Mouse (Mus musculus): ENCODE results near the gene Borcs5. TPM values are rescaled to one million over a fixed set of nuclear protein-coding genes. Genes with fewer than 3 reads are reported as not detected.
"Not testable (repeated sequence)": the region's sequence is repeated elsewhere in the genome, so short reads cannot be mapped to it uniquely, and the experiment has no call there.

The Borcs5 gene
- polyA plus RNA-seq, 1 experiment from 2014 or later: 28.3 TPM

- Histone ChIP-seq H3K9ac (ENCODE audit: low read length) (no peak overlapping the region), H3K27ac (ENCODE audit: low read depth, low read length) (no peak overlapping the region), H3K4me3 (ENCODE audit: low read depth, low read length) (no peak overlapping the region), H3K27me3 (ENCODE audit: control insufficient read depth, insufficient read depth, low read length) (no peaks in the 10 kb centered on the region), H3K9me3 (ENCODE audit: control insufficient read depth, low read length) (no peaks in the 10 kb centered on the region), H3K4me1 (ENCODE audit: control insufficient read depth, insufficient read depth, low read length) (no peaks in the 10 kb centered on the region), H3K36me3 (ENCODE audit: control insufficient read depth, insufficient read depth, low read length) (no peaks in the 10 kb centered on the region), H3K4me2 (no peak overlapping the region)
- ATAC-seq (ENCODE audit: low FRiP score) (peak; percentile 83; the same call in 1 of the 2 replicates), DNase-seq (ENCODE audit: low spot score, missing footprints) (peak; percentile 91)
- 22% methylated on average over 9 of the region's 9 CpGs for WGBS
Measured at GRCm38 (mm10) chr6:134659108-134659958, 20.0 kb downstream of the Borcs5 start.

DNA sequence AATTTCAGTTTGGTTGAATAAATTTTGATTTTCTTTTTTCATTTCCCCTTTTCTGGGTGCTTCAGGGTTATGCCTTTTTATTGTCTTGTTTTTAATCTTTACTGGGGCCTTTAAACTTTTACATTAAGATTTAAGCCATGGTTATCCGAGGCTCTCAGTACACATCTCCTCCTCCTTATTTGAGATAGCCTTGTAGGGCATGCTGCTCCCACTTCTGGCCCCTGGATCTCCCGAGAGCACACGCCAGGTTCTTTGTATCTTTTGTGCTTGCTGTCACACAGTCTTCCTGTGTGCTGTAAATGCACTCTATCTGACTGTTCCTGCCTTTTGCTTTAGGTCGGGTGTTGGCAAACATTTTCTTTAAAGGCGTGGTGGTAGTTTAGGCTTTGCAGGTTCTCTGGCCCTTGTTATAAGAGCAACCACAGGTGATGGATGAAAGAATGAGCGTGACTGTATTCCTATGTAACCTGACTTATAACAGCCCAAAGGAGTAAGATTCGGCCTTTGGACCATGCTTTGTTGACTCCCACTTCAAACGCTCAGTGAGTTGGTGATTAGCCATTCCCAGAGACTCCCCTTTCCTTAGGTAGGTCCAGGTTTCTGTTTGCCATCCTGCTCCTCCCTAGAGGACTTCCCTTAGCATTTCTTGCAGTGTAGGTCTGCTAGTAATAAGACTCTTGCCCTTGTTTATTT is 21.6 kb downstream of the Borcs5 start:
- Histone ChIP-seq H3K4me1 (ENCODE audit: control insufficient read depth, insufficient read depth, low read length) (no peaks in the 10 kb centered on the region), H3K27ac (ENCODE audit: low read depth, low read length) (no peak overlapping the region), H3K4me3 (ENCODE audit: low read depth, low read length) (no peak overlapping the region), H3K9me3 (ENCODE audit: control insufficient read depth, low read length) (no peaks in the 10 kb centered on the region), H3K27me3 (ENCODE audit: control insufficient read depth, insufficient read depth, low read length) (no peaks in the 10 kb centered on the region), H3K4me2 (no peak overlapping the region), H3K9ac (ENCODE audit: low read length) (no peak overlapping the region), H3K36me3 (ENCODE audit: control insufficient read depth, insufficient read depth, low read length) (no peaks in the 10 kb centered on the region)
- no peak for DNase-seq (ENCODE audit: low spot score, missing footprints)
- ATAC-seq (ENCODE audit: low FRiP score): no peak
- WGBS: 79% methylated on average over 8 of the region's 8 CpGs

GRCm38 (mm10) chr6:134664573-134664972 is 25.3 kb downstream of the Borcs5 start:
- H3K4me3 ChIP-seq (ENCODE audit: low read depth, low read length): no peak overlapping the region
- WGBS: 86% methylated on average over 5 of the region's 5 CpGs

GRCm38 (mm10) chr6:134665817-134666216 is 26.5 kb downstream of the Borcs5 start:
- Histone ChIP-seq H3K36me3 (ENCODE audit: control insufficient read depth, insufficient read depth, low read length) (no peaks in the 10 kb centered on the region), H3K9ac (ENCODE audit: low read length) (no peak overlapping the region), H3K4me3 (ENCODE audit: low read depth, low read length) (no peak overlapping the region), H3K9me3 (ENCODE audit: control insufficient read depth, low read length) (no peaks in the 10 kb centered on the region), H3K4me1 (ENCODE audit: control insufficient read depth, insufficient read depth, low read length) (no peaks in the 10 kb centered on the region), H3K27me3 (ENCODE audit: control insufficient read depth, insufficient read depth, low read length) (no peaks in the 10 kb centered on the region), H3K4me2 (no peak overlapping the region), H3K27ac (ENCODE audit: low read depth, low read length) (no peak overlapping the region)
- no peak for DNase-seq (ENCODE audit: low spot score, missing footprints)
- no peak for ATAC-seq (ENCODE audit: low FRiP score)
- WGBS: 85% methylated on average over 9 of the region's 9 CpGs

More at GRCm38 (mm10) chr6:134664573-134664972, 25.3 kb downstream of the Borcs5 start:
- H3K27ac ChIP-seq (ENCODE audit: low read depth, low read length): no peak overlapping the region
- no peak overlapping the region for H3K9ac ChIP-seq (ENCODE audit: low read length)
- DNase-seq (ENCODE audit: low spot score, missing footprints) (no peak), ATAC-seq (ENCODE audit: low FRiP score) (no peak)
- no peak overlapping the region for H3K4me2 ChIP-seq
- H3K27me3 ChIP-seq (ENCODE audit: control insufficient read depth, insufficient read depth, low read length): no peaks in the 10 kb centered on the region
- no peaks in the 10 kb centered on the region for H3K36me3 ChIP-seq (ENCODE audit: control insufficient read depth, insufficient read depth, low read length)
- H3K9me3 ChIP-seq (ENCODE audit: control insufficient read depth, low read length): no peaks in the 10 kb centered on the region
- no peaks in the 10 kb centered on the region for H3K4me1 ChIP-seq (ENCODE audit: control insufficient read depth, insufficient read depth, low read length)

DNA sequence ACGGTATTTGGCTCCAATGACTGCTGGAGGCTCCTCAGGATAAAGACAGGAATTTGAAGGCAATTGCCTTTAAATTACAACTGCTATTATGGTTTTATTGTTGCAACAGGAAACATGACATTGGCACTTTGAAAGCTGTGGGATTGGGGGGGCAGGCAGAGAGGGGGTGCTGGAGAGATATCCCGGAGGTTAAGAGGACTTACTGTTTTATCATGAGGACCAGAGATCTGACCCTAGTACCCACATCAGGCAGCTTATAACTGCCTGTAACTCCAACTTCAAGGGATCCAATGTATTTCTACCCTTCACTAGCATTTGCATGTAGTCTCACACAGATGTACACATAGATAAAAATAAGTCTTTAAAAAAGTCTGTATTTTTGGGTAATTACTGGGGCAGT is 29.2 kb downstream of the Borcs5 start:
- Histone ChIP-seq H3K4me2 (no peak overlapping the region), H3K36me3 (ENCODE audit: control insufficient read depth, insufficient read depth, low read length) (no peaks in the 10 kb centered on the region), H3K9me3 (ENCODE audit: control insufficient read depth, low read length) (no peaks in the 10 kb centered on the region), H3K9ac (ENCODE audit: low read length) (no peak overlapping the region), H3K27me3 (ENCODE audit: control insufficient read depth, insufficient read depth, low read length) (no peaks in the 10 kb centered on the region), H3K4me1 (ENCODE audit: control insufficient read depth, insufficient read depth, low read length) (no peaks in the 10 kb centered on the region), H3K4me3 (ENCODE audit: low read depth, low read length) (no peak overlapping the region), H3K27ac (ENCODE audit: low read depth, low read length) (no peak overlapping the region)
- DNase-seq (ENCODE audit: low spot score, missing footprints) (no peak), ATAC-seq (ENCODE audit: low FRiP score) (no peak)
- WGBS: 94% methylated on average over 2 of the region's 2 CpGs

GRCm38 (mm10) chr6:134669179-134669865 is 30.0 kb downstream of the Borcs5 start:
- H3K9me3 ChIP-seq (ENCODE audit: control insufficient read depth, low read length): no peaks in the 10 kb centered on the region
- ATAC-seq (ENCODE audit: low FRiP score) (no peak), DNase-seq (ENCODE audit: low spot score, missing footprints) (no peak)
- H3K4me3 ChIP-seq (ENCODE audit: low read depth, low read length): no peak overlapping the region
- H3K4me1 ChIP-seq (ENCODE audit: control insufficient read depth, insufficient read depth, low read length): no peaks in the 10 kb centered on the region
- H3K9ac ChIP-seq (ENCODE audit: low read length): no peak overlapping the region
- 86% methylated on average over 6 of the region's 6 CpGs for WGBS
- H3K27ac ChIP-seq (ENCODE audit: low read depth, low read length): no peak overlapping the region
- H3K4me2 ChIP-seq: no peak overlapping the region
- H3K36me3 ChIP-seq (ENCODE audit: control insufficient read depth, insufficient read depth, low read length): no peaks in the 10 kb centered on the region
- H3K27me3 ChIP-seq (ENCODE audit: control insufficient read depth, insufficient read depth, low read length): no peaks in the 10 kb centered on the region

DNA sequence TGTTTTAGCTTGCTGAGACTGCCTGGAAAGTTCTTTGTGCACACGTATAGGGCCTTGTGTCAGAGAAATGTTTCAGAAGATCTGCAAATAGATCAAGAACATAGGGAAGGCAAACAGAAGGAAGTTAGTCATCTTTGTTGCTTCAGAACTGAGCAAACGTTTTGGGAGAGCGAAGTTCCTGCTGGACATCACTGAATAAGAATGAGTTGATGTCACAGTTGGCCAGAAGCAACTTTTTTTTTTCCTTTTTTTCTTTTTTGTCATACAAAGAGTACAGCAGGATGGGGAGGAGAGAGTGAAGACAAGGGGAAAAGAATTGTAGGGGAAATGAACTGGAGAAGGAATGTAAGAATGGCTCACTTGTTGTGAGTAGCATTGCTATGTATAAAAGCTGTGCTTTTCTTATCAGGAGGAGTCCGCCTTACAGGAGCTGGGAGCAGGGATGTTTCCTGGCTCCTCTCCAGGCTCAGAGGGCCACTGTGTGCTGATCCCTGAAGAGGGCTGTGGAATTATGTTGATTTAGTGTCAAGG is 31.6 kb downstream of the Borcs5 start:
- whole genome bisulfite sequencing: 64% methylated on average over 4 of the region's 4 CpGs
- no peaks in the 10 kb centered on the region for H3K9me3 ChIP-seq (ENCODE audit: control insufficient read depth, low read length)
- H3K27ac ChIP-seq (ENCODE audit: low read depth, low read length): no peak overlapping the region
- H3K9ac ChIP-seq (ENCODE audit: low read length): no peak overlapping the region
- H3K36me3 ChIP-seq (ENCODE audit: control insufficient read depth, insufficient read depth, low read length): no peaks in the 10 kb centered on the region
- H3K4me1 ChIP-seq (ENCODE audit: control insufficient read depth, insufficient read depth, low read length): no peaks in the 10 kb centered on the region
- DNase-seq (ENCODE audit: low spot score, missing footprints): peak; percentile 78
- H3K4me2 ChIP-seq: no peak overlapping the region
- H3K27me3 ChIP-seq (ENCODE audit: control insufficient read depth, insufficient read depth, low read length): no peaks in the 10 kb centered on the region
- H3K4me3 ChIP-seq (ENCODE audit: low read depth, low read length): no peak overlapping the region
- no peak for ATAC-seq (ENCODE audit: low FRiP score)

DNA sequence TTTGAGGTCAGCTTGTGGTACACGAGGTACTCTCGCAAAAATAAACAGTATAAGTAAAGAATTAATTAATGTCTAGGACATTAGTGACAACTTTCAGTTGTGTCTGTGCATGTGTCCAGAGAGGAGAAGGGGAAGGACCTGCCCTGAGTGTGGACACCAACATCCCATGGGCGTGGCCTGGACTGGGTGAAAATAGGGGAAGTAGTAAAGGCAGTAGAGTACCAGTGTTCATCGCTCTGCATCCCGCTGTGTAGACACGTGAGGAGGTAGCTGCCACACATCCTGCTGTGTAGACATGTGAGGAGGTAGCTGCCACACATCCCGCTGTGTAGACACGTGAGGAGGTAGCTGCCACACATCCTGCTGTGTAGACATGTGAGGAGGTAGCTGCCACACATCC is 34.4 kb downstream of the Borcs5 start:
- H3K4me3 ChIP-seq (ENCODE audit: low read depth, low read length); ATAC-seq (ENCODE audit: low FRiP score): not testable (repeated sequence)
- WGBS: 91% methylated on average over 8 of the region's 8 CpGs

More for the DNA sequence above, 34.4 kb downstream of the Borcs5 start:
- not testable (repeated sequence) for H3K9ac ChIP-seq (ENCODE audit: low read length); H3K36me3 ChIP-seq (ENCODE audit: control insufficient read depth, insufficient read depth, low read length); H3K4me2 ChIP-seq; DNase-seq (ENCODE audit: low spot score, missing footprints); H3K27ac ChIP-seq (ENCODE audit: low read depth, low read length); H3K9me3 ChIP-seq (ENCODE audit: control insufficient read depth, low read length); H3K27me3 ChIP-seq (ENCODE audit: control insufficient read depth, insufficient read depth, low read length); H3K4me1 ChIP-seq (ENCODE audit: control insufficient read depth, insufficient read depth, low read length)

All from midbrain, embryonic 11.5 days (tissue).